Mouse (Mus musculus) testis, adult 2 months (tissue): ENCODE results near the gene Ccdc148.

Experiments
- CTCF ChIP-seq: fragments of 200-500 bp; IDR thresholded peaks from 2 replicates; pipeline ENCODE4 v1.5.1; 2012; ENCODE audit warnings: low read depth, mild to moderate bottlenecking, inconsistent platforms, low read length, moderate library complexity; ENCODE audit not compliant: control insufficient read depth, insufficient read depth, insufficient replicate concordance
- POLR2A ChIP-seq: fragments of 200-500 bp; IDR thresholded peaks from 2 replicates; pipeline ENCODE4 v1.6.1; 2012; ENCODE audit warnings: low read depth, mild to moderate bottlenecking, inconsistent platforms, low read length, moderate library complexity; ENCODE audit not compliant: control insufficient read depth

GRCm38 (mm10) chr2:59189661-59190185 is 29.2 kb upstream of the Ccdc148 start:
- no peak for TF ChIP-seq CTCF
- no peak for TF ChIP-seq POLR2A
